Mouse (Mus musculus) subcutaneous adipose tissue, adult 2 months (tissue): ENCODE data around the gene Fblim1. TPM values are rescaled to one million over a fixed set of nuclear protein-coding genes. Genes with fewer than 3 reads are reported as not detected.

Experiments
- polyA plus RNA-seq: library from polyadenylated mRNA; depleted of rRNA; stranded (reverse); fragments of >200 nt; gene quantifications from 2 replicates; pipeline ENCODE4 v1.2.3, GENCODE M21; 2012; ENCODE audit warnings: low replicate concordance; rRNA removed

Gene Fblim1
- polyA plus RNA-seq = 20.7 and 65.4 TPM in 2 replicates

GRCm38 (mm10) chr4:141605861-141606260 lies at the start of gene Fblim1:
Gene Fblim1 (minus strand): TSS chr4:141606096.

GRCm38 (mm10) chr4:141623666-141624065 lies 17.8 kb upstream of the Fblim1 start, which contains the start of gene Slc25a34:
Gene Slc25a34 (minus strand): TSS chr4:141623821.

GRCm38 (mm10) chr4:141618565-141619243 lies 12.8 kb upstream of the Fblim1 start, which contains the start of gene Tmem82:
Gene Tmem82 (minus strand): TSS chr4:141618633.

DNA sequence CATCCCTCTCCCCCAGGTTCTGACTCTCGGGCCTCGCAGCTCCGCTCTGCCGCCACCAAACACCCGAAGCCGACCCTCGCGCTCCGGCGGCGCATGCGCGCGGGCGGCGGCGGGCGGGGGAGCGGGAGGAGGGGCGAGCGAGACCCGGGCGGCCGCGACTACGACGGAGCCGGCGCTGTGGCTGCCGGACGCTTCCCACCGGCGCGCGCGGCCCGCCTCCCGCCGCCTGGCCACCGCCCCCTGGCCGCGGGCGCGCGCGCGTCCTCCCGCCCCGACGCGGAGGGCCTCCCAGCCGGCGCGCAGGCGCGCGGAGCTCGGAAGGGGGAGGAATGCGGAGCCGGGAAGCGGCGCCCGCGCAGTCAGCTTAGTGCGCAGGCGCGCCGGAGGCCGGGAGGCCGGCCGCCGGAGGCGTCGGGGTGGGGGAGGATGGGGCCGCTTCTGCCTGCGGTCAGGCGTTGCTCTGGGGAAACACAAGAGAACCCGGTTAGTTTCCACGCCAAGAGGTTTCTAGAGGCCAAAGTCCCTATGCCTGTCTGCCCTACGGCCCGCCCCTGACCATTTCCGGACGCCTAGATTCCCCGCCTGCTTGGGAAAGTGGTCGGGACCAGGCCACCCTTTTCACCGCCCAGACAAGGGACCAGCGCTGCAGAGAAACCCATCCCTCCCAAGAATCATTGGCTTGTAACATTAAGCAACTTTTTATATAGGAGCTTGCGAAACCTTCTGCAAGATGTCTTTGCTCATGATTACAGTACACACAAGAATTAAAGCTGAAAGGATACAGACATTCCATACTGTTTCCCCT lies 67.3 kb downstream of the Fblim1 start, which contains the start of gene Spen:
TSS of gene Spen (minus strand) at position 190 of the 805 bp plus-strand sequence.

Other genes starting within 250 kb of the Fblim1 start
- gene Fam131c, start 237.9 kb downstream of the Fblim1 start, polyA plus RNA-seq = 0.69 TPM in 1 of 2 replicates, not detected in the other
- gene Clcnka, start 207.4 kb downstream of the Fblim1 start, polyA plus RNA-seq = 0.09 TPM in 1 of 2 replicates, not detected in the other
- gene Clcnkb, start 190.1 kb downstream of the Fblim1 start, polyA plus RNA-seq = 0.08 TPM in 1 of 2 replicates, not detected in the other
- gene Hspb7, start 185.3 kb downstream of the Fblim1 start, polyA plus RNA-seq = 2.4 and 24.9 TPM in 2 replicates
- gene Srarp, start 170.0 kb downstream of the Fblim1 start, polyA plus RNA-seq = 0.13 and 3.3 TPM in 2 replicates
- gene Zbtb17, start 161.4 kb downstream of the Fblim1 start, polyA plus RNA-seq = 21.7 and 37.9 TPM in 2 replicates
- gene Spen, start 67.5 kb downstream of the Fblim1 start, polyA plus RNA-seq = 8.9 and 13.8 TPM in 2 replicates
- gene Tmem82, start 12.5 kb upstream of the Fblim1 start, polyA plus RNA-seq = 0.46 and 0.86 TPM in 2 replicates
- 1.8 and 3.0 TPM in 2 replicates for gene Slc25a34, start 17.7 kb upstream of the Fblim1 start, polyA plus RNA-seq
- gene Plekhm2, start 58.8 kb upstream of the Fblim1 start, polyA plus RNA-seq = 41.7 and 65.7 TPM in 2 replicates
- 13.4 and 16.3 TPM in 2 replicates for gene Rsc1a1, start 79.5 kb upstream of the Fblim1 start, polyA plus RNA-seq
- gene Ddi2, start 117.3 kb upstream of the Fblim1 start, polyA plus RNA-seq = 10.9 and 18.8 TPM in 2 replicates
- 0.19 TPM in 1 of 2 replicates, not detected in the other for gene Agmat, start 140.6 kb upstream of the Fblim1 start, polyA plus RNA-seq
- gene Dnajc16, start 184.8 kb upstream of the Fblim1 start, polyA plus RNA-seq = 11.2 and 13.9 TPM in 2 replicates
- gene Casp9, start 187.5 kb upstream of the Fblim1 start, polyA plus RNA-seq = 21.5 and 24.8 TPM in 2 replicates
- gene Cela2a, start 220.1 kb upstream of the Fblim1 start, polyA plus RNA-seq = 0.86 and 2.0 TPM in 2 replicates
- 0.14 TPM in 1 of 2 replicates, not detected in the other for gene Ctrc, start 240.3 kb upstream of the Fblim1 start, polyA plus RNA-seq